ENCODE assay signal across 33 mouse cellular contexts in the genomic region with DNA sequence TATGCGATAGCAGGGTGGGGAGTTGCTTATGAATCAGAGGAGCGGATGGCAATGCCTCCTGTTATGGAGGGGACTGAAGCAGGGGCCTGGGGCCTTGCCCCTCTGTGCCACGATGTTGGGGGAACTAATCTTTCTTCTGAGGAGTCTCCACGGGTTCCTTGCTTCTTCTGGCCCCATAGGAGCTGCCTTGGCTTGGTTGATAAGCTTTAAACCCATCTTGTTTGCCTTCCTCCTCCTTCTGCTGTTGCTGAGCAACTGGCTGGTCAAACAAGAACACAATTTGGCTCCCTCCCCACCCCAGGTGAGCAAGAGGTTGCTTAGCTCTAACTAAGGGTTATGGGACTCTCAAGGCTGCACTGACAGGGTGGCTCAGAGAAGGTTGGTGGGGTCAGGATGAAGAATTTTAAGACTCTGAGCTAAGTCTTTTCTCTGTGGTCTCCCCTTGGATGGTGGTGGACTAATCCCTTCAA. TPM values are rescaled to one million over a fixed set of nuclear protein-coding genes. Genes with fewer than 3 reads are reported as not detected.
"Had no signal": no experiment of that assay in that cellular context is flagged by ENCODE, and none has a peak within 500 bp of the region (broad histone marks: within the 10 kb centered on the region; RNA-seq: fewer than 3 reads in every experiment).

TSS of gene Tex46 (plus strand) at position 51 of the 470 bp plus-strand sequence.

- H3K4me3 ChIP-seq: hindbrain, embryonic 13.5 days; layer of hippocampus, adult 2 months; left cerebral cortex, adult 2 months; limb, embryonic 12.5 days; limb, embryonic 15.5 days; midbrain, embryonic 13.5 days; myocyte; neural tube, embryonic 13.5 days; stomach, embryonic 15.5 days had no signal

- H3K36me3 ChIP-seq: hindbrain, embryonic 13.5 days; limb, embryonic 12.5 days; limb, embryonic 15.5 days; midbrain, embryonic 13.5 days; neural tube, embryonic 13.5 days; stomach, embryonic 15.5 days had no signal

- H3K27ac ChIP-seq: hindbrain, embryonic 13.5 days; kidney, postnatal 0 days; layer of hippocampus, adult 2 months; left cerebral cortex, adult 2 months; limb, embryonic 12.5 days; limb, embryonic 15.5 days; liver, embryonic 14.5 days; midbrain, embryonic 13.5 days; neural tube, embryonic 13.5 days; stomach, embryonic 15.5 days had no signal

- H3K9ac ChIP-seq: hindbrain, embryonic 13.5 days; limb, embryonic 12.5 days; limb, embryonic 15.5 days; liver, embryonic 14.5 days; liver, postnatal 0 days; midbrain, embryonic 13.5 days; neural tube, embryonic 13.5 days; stomach, embryonic 15.5 days had no signal

- H3K9me3 ChIP-seq: hindbrain, embryonic 13.5 days; limb, embryonic 12.5 days; limb, embryonic 15.5 days; midbrain, embryonic 13.5 days; neural tube, embryonic 13.5 days; stomach, embryonic 15.5 days had no signal

- H3K4me1 ChIP-seq: hindbrain, embryonic 13.5 days; limb, embryonic 12.5 days; limb, embryonic 15.5 days; midbrain, embryonic 13.5 days; neural tube, embryonic 13.5 days; stomach, embryonic 15.5 days had no signal

- H3K27me3 ChIP-seq: hindbrain, embryonic 13.5 days; limb, embryonic 12.5 days; limb, embryonic 15.5 days; midbrain, embryonic 13.5 days; neural tube, embryonic 13.5 days; stomach, embryonic 15.5 days had no signal

- ATAC-seq: hindbrain, embryonic 16.5 days; intestine, embryonic 16.5 days; liver, postnatal 0 days; midbrain, embryonic 13.5 days had no signal

- DNase-seq: kidney, adult 2 months; kidney, postnatal 25 days; layer of hippocampus, postnatal 36 days; left cerebral cortex, postnatal 4 days; liver, postnatal 0 days; retina, postnatal 1 day; right cerebral cortex, postnatal 25 days; spleen, adult 18-20 months; thymus, adult 18-20 months; thymus, postnatal 36 days had no signal

- H3K4me2 ChIP-seq: hindbrain, embryonic 13.5 days; limb, embryonic 12.5 days; limb, embryonic 15.5 days; liver, embryonic 11.5 days; midbrain, embryonic 13.5 days; neural tube, embryonic 13.5 days; stomach, embryonic 15.5 days had no signal

RNA-seq across cellular contexts. Expression of gene Tex46, which starts in this region (rescaled TPM):
- total RNA-seq: layer of hippocampus, adult 2 months; layer of hippocampus, postnatal 10 days; layer of hippocampus, postnatal 36 days; left cerebral cortex, adult 2 months; left cerebral cortex, postnatal 10 days; left cerebral cortex, postnatal 4 days; megakaryocyte progenitor cell, adult 5-6 weeks; megakaryocyte-erythroid progenitor cell, adult 5-6 weeks; neutrophil, adult 5-6 weeks had no signal
- polyA plus RNA-seq: hindbrain, embryonic 13.5 days; hindbrain, embryonic 16.5 days; intestine, embryonic 16.5 days; kidney, adult 2 months; kidney, embryonic 14.5 days; kidney, postnatal 0 days; large intestine, adult 2 months; limb, embryonic 12.5 days; limb, embryonic 15.5 days; liver, embryonic 11.5 days; liver, embryonic 14.5 days; liver, postnatal 0 days; lung, embryonic 16.5 days; midbrain, embryonic 13.5 days; myocyte; neural tube, embryonic 13.5 days; stomach, embryonic 15.5 days; urinary bladder, adult 2 months had no signal
